Mouse (Mus musculus) neural tube, embryonic 13.5 days (tissue): ENCODE data around the gene Fiz1. TPM values are rescaled to one million over a fixed set of nuclear protein-coding genes. Genes with fewer than 3 reads are reported as not detected.

ENCODE experiments used
- ATAC-seq: fragments of 200-750 bp; cut with Nextera tagmentation; 2 replicates; pipeline ENCODE4 v1.8.0; 2017; ENCODE audit warnings: low read depth, mild to moderate bottlenecking, moderate TSS enrichment, moderate library complexity
- H3K27ac ChIP-seq: fragments of 300-500 bp; sonication (generic); replicated peaks from 2 replicates; pipeline ENCODE4 v1.5.1; 2015; ENCODE audit warnings: moderate library complexity, mild to moderate bottlenecking, inconsistent platforms
- H3K27me3 ChIP-seq: fragments of 300-500 bp; sonication (generic); 2 replicates; pipeline ENCODE4 v1.6.1; 2015; ENCODE audit warnings: mild to moderate bottlenecking, inconsistent platforms
- H3K36me3 ChIP-seq: fragments of 300-500 bp; sonication (generic); 2 replicates; pipeline ENCODE4 v1.6.1; 2015; ENCODE audit warnings: mild to moderate bottlenecking, inconsistent platforms
- H3K4me1 ChIP-seq: fragments of 300-500 bp; sonication (generic); replicated peaks from 2 replicates; pipeline ENCODE4 v1.6.1; 2015; ENCODE audit warnings: inconsistent platforms
- H3K4me2 ChIP-seq: fragments of 300-500 bp; sonication (generic); 2 replicates; pipeline ENCODE4 v1.6.1; 2015; ENCODE audit warnings: inconsistent platforms, mild to moderate bottlenecking, moderate library complexity
- H3K4me3 ChIP-seq: fragments of 300-500 bp; sonication (generic); 2 replicates; pipeline ENCODE4 v1.5.1; 2015; ENCODE audit warnings: mild to moderate bottlenecking, inconsistent platforms
- H3K9ac ChIP-seq: fragments of 300-500 bp; sonication (generic); 2 replicates; pipeline ENCODE4 v1.6.1; 2015; ENCODE audit warnings: moderate library complexity, mild to moderate bottlenecking, inconsistent platforms
- H3K9me3 ChIP-seq: fragments of 300-500 bp; sonication (generic); 2 replicates; pipeline ENCODE4 v1.6.1; 2016; ENCODE audit warnings: inconsistent platforms
- WGBS: fragments of 180-500 bp; shearing (Covaris S2); methylation state at CpG from one replicate; pipeline ENCODE4 v1.1.7; 2015; 5-methylcytosine and 5-hydroxymethylcytosine counted together
- polyA plus RNA-seq: library from polyadenylated mRNA; unstranded; fragments of >200 nt; fragmentation: Nextera tagmentation; extraction: Ambion mirVana; gene quantifications from 2 replicates; pipeline ENCODE4 v1.2.1, GENCODE M21; 2015

Gene Fiz1
- polyA plus RNA-seq, 1 experiment from 2014 or later: 43.7 TPM

DNA sequence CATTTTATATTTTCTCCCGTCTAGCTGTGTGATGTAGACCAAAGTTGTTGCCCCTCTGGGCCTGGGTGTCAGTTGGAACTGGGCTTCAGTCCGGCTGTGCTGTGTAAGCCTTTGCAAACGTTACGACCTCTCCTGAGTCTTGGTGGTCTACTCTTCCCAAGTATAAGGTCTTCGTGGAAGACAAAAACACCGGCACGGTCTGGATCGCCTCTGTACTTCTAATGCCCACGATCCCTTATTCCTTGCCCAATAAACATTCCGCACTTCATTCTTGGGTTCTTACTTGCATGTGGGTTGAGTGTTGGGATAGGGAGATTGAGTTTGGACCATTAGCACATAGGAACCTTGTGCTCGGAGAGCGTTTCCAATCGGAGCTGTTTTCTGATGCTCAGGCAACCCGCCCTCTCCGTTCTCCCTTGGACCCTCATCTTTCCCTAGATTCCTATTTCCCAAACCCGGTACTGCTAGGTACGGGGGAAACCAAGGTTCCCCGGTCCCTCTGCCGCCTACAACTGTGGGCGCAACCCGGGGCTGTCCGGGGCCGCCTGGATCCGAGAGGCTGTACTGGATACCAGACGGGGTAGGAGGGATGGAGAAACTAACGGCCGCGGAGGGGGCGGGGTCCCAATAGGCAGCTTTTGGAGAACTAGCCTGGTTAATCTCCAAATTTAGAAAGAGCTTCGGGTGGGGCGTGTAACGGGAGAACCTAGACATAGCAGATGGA is 39.1 kb upstream of the Fiz1 start:
- H3K9me3 ChIP-seq: no peaks in the 10 kb centered on the region
- ATAC-seq: no peak
- 7% methylated on average over 32 of the region's 32 CpGs for WGBS
- peaks cover 70% of the 10 kb centered on the region for H3K4me1 ChIP-seq
- H3K27me3 ChIP-seq: peaks cover 61% of the 10 kb centered on the region
- peak overlapping the region; percentile 85 for H3K4me2 ChIP-seq
- H3K9ac ChIP-seq: peak overlapping the region; percentile 86
- H3K27ac ChIP-seq: no peak overlapping the region
- H3K36me3 ChIP-seq: peaks cover 3% of the 10 kb centered on the region; the same call in 1 of the 2 replicates
- peak overlapping the region; percentile 63 for H3K4me3 ChIP-seq

DNA sequence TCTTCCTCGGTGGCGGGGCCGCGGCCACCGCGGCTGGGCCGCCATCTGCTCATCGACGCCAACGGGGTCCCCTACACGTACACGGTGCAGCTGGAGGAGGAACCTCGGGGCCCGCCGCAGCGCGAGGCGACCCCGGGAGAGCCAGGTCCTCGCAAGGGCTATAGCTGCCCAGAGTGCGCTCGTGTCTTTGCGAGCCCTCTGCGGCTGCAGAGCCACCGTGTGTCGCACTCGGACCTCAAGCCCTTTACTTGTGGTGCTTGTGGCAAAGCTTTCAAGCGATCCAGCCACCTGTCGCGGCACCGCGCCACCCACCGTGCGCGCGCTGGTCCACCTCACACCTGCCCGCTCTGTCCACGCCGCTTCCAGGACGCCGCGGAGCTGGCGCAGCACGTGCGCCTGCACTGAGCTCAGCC is 38.4 kb upstream of the Fiz1 start:
- H3K4me1 ChIP-seq: peaks cover 63% of the 10 kb centered on the region
- H3K9me3 ChIP-seq: no peaks in the 10 kb centered on the region
- H3K27ac ChIP-seq: 0 out of 2 replicates have a peak overlapping the region, but pooled peaks have one; percentile 23
- WGBS: 2% methylated on average over 45 of the region's 45 CpGs
- H3K27me3 ChIP-seq: peaks cover 54% of the 10 kb centered on the region
- H3K4me3 ChIP-seq: peak overlapping the region; percentile 63
- H3K4me2 ChIP-seq: peak overlapping the region; percentile 85
- H3K9ac ChIP-seq: peak overlapping the region; percentile 86
- no peak for ATAC-seq
- H3K36me3 ChIP-seq: peaks cover 4% of the 10 kb centered on the region; the same call in 1 of the 2 replicates

DNA sequence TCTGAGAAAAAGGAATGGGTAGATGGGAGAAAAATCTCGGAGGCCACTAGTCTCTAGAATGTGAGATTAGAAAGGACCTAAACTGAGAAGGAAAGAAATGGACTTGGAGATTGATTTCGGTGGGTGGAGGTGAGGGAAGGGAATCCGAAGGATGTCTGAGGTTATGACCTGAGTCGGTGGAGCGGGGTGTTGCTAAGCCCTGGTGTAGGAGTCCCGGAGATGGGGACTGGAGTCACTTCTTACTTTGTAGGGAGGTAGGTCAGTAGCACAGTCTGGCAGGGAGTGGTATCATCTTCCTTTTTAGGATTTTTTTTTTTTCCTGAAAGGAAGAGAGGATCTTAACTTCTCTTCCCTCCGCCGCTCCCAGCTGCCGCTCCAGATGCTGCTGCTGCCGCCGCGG is 37.9 kb upstream of the Fiz1 start:
- Histone ChIP-seq H3K4me3 (peak overlapping the region; percentile 63), H3K4me1 (peaks cover 58% of the 10 kb centered on the region), H3K27me3 (peaks cover 49% of the 10 kb centered on the region), H3K4me2 (peak overlapping the region; percentile 85), H3K27ac (0 out of 2 replicates have a peak overlapping the region, but pooled peaks have one; percentile 23), H3K9ac (peak overlapping the region; percentile 86), H3K36me3 (peaks cover 4% of the 10 kb centered on the region; the same call in 1 of the 2 replicates), H3K9me3 (no peaks in the 10 kb centered on the region)
- 4% methylated on average over 11 of the region's 12 CpGs for WGBS
- no peak for ATAC-seq

DNA sequence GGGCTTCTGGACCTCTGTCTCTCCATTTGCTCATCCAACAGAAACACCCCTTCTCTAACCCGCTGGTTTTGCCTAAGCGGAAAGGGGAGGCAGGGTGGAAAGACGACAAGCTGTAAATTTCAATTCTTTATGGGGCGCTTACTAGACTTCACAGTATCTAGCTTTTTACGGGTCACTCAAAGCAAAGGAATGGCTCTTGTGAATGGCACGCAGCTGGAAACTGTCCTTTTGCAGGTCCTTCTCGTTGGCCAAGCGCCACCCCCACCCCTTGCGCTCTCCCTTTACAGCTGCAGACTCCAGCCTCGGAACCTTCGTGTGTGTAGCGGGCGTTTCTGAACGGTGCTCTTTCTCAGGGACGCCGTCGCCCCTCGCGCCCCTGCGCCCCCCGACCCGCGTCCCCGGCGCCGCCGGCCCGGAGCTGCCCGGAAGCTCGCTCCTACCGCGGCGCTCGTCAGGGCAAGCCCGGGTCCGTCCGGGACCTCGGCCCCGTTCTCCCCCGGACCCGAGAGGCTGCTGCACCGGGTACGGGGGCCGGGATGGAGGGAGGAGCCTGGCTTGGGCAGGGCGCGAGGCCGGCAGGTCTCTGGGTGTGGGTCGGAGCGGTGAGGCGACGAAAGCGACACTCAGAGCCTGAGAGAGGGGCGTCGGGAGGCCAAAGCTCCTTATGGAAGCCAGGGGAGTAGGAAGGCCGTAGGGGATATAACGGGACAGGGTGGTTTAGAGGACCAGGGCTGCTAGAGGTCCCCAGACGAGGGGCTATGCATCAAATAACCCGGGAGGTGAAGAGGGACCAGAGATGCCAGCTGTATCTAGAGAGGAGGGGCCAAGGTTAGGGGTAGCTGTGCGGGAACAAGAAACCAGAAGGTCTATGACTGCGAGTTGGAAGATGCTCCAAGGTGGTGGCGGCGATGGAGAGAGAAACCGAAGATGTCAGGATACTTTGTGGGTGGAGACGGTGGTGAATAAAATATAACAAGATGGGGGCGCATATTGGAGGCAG is 37.0 kb upstream of the Fiz1 start, which contains the start of gene Zfp580:
Gene Zfp580 (plus strand): TSS at position 346 of the 1,000 bp plus-strand sequence.
- peak; percentile 79 for ATAC-seq
- H3K9ac ChIP-seq: peak within 1 kb of the TSS; percentile 86
- no peaks in the 10 kb centered on the region for H3K9me3 ChIP-seq
- H3K4me3 ChIP-seq: peak within 1 kb of the TSS; percentile 63
- H3K36me3 ChIP-seq: peaks cover 4% of the 10 kb centered on the region; the same call in 1 of the 2 replicates
- under 1% methylated on average over 65 of the region's 65 CpGs for WGBS
- H3K27ac ChIP-seq: peak within 1 kb of the TSS; percentile 91
- peaks cover 49% of the 10 kb centered on the region for H3K4me1 ChIP-seq
- peak within 1 kb of the TSS; percentile 85 for H3K4me2 ChIP-seq
- H3K27me3 ChIP-seq: peaks cover 41% of the 10 kb centered on the region

DNA sequence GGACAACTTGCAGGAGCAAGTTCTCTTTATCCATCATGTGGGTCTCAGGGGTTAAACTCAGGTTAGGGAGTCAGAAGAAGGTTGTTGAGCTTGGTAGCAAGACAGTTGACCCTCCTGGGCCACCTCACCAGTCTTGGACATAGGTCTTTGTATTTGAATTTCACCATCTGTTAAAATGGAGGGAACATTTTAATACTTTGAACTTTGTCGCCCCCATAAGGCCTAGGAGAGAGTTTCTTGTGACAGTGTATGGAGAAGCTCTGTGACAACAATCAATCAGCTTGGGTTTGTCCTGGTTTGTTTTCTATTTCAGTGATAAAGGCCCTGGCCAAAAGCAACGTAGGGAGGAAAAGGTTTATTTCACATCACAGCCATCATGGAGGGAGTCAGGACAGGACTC is 32.8 kb upstream of the Fiz1 start:
- Histone ChIP-seq H3K9ac (no peak overlapping the region), H3K27ac (no peak overlapping the region), H3K36me3 (peaks cover 4% of the 10 kb centered on the region; the same call in 1 of the 2 replicates), H3K27me3 (no peaks in the 10 kb centered on the region), H3K9me3 (no peaks in the 10 kb centered on the region), H3K4me3 (no peak overlapping the region), H3K4me1 (peaks cover 14% of the 10 kb centered on the region), H3K4me2 (no peak overlapping the region)
- no peak for ATAC-seq
- 44% methylated on average over 2 of the region's 2 CpGs for WGBS

DNA sequence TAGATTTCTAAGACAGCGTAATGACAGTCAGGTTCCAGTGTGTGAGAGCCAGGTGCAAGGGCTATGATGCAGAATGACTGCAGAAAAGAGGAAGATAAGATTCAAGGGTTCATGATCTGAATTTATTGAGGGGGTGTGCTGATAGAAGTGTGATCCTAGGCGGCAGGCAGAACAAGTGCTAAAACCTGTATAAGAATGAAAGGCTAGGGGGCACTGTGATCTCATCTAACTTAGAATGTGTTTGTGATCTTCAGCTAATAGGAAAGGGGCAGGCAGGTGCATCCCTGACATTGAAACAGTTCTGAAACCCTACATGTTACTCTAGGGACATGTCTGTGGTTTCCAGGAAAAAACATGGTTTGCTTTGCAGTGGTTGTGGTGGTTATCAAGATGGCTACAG is 31.6 kb upstream of the Fiz1 start:
- peaks cover 9% of the 10 kb centered on the region; the same call in 1 of the 2 replicates for H3K36me3 ChIP-seq
- H3K4me1 ChIP-seq: peaks cover 8% of the 10 kb centered on the region
- no peaks in the 10 kb centered on the region for H3K27me3 ChIP-seq
- H3K9ac ChIP-seq: 0 out of 2 replicates have a peak overlapping the region, but pooled peaks have one; percentile 8
- no peak for ATAC-seq
- no peak overlapping the region for H3K4me3 ChIP-seq
- WGBS: 75% methylated on average over 2 of the region's 2 CpGs
- H3K4me2 ChIP-seq: no peak overlapping the region
- no peaks in the 10 kb centered on the region for H3K9me3 ChIP-seq
- no peak overlapping the region for H3K27ac ChIP-seq

DNA sequence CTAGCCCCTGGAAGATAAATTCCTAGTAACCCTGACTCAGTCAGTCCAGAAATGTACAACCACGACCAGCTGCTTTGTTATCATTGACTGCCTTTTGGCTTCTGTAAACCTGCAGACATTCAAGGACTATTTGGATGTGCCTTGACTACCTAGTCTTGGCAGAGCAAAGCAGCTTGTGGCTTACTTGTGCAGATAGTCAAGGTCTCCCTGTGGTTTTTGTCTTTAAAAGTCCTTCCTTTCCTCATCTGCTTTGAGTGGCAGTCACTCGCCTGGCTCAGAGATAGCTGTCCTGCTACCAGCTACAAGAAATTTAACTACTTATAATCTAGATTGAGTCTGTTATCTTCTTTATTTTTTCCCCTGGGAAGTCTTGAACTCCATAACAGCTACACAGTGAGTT is 30.5 kb upstream of the Fiz1 start:
- Histone ChIP-seq H3K9ac (no peak overlapping the region), H3K27me3 (no peaks in the 10 kb centered on the region), H3K4me1 (peaks cover under 1% of the 10 kb centered on the region; the same call in 1 of the 2 replicates), H3K4me2 (no peak overlapping the region), H3K4me3 (no peak overlapping the region), H3K27ac (no peak overlapping the region), H3K9me3 (no peaks in the 10 kb centered on the region), H3K36me3 (peaks cover 10% of the 10 kb centered on the region; the same call in 1 of the 2 replicates)
- no peak for ATAC-seq
- 85% methylated on average over 2 of the region's 2 CpGs for WGBS

DNA sequence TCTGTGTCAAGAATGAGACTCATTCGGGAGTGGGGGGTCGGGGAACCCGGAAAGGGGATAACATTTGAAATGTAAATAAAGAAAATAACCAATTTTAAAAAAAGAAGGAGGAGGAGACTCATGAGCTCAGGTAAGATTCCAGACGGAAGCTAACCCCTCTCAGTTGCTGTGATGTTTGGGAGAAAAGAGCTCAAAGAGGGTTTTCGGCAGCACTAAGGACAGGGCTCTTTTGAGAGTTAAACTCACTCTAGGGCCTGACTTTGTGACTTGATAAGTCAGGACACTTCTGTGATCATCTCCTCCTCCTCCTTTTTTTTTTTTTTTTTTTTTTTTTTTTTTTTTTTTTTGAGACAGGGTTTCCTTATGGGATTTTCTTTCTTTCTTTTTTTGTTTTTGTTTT is 24.4 kb upstream of the Fiz1 start:
- peak overlapping the region; percentile 97; the same call in 1 of the 2 replicates for H3K27ac ChIP-seq
- WGBS: 39% methylated on average over 5 of the region's 5 CpGs
- no peak for ATAC-seq

DNA sequence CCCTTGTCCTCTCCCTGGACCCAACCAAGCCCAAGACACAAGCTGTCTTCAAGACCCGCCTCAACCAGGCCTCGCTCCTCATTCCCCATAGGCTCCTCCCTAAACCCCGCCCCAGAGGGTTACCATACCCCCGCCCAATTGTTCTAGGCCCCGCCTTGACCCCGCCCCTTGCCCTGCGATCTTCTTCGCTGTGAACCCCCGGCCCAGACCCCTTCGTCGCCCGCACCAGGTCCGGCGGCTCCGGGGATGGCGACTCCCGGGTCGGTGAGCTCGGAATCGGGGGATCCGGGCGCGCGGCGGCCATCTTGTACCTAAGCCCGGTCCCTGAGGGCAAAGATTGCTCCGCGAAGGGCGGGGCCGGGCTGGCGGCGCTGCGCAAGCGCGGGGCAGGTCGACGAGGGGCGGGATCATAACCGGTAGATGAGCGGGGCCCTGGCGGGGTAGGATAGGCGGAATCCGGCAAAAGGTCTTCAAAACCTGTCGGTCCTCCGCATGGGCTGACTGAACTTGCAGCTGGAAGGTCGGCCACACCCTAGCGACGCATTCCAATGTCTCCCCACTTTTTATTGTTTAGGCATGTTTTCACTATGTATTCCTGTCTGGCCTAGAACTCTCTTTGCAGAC is 23.7 kb upstream of the Fiz1 start, which contains the start of gene Zfp784:
Gene Zfp784 (minus strand): TSS at position 338 of the 624 bp plus-strand sequence.
- Histone ChIP-seq H3K27me3 (no peaks in the 10 kb centered on the region), H3K36me3 (peaks cover 39% of the 10 kb centered on the region), H3K9me3 (0 out of 2 replicates have a peak, but pooled peaks cover 3% of the 10 kb centered on the region), H3K27ac (peak within 1 kb of the TSS; percentile 97), H3K4me2 (peak within 1 kb of the TSS; percentile 59), H3K4me1 (peaks cover 22% of the 10 kb centered on the region), H3K4me3 (peak within 1 kb of the TSS; percentile 63), H3K9ac (peak within 1 kb of the TSS; percentile 83)
- peak; percentile 96 for ATAC-seq
- WGBS: under 1% methylated on average over 48 of the region's 48 CpGs

More for the DNA sequence above, 24.4 kb upstream of the Fiz1 start:
- peaks cover 22% of the 10 kb centered on the region for H3K4me1 ChIP-seq
- H3K27me3 ChIP-seq: no peaks in the 10 kb centered on the region
- peaks cover 32% of the 10 kb centered on the region for H3K36me3 ChIP-seq
- H3K4me2 ChIP-seq: peak overlapping the region; percentile 59
- H3K9me3 ChIP-seq: 0 out of 2 replicates have a peak, but pooled peaks cover 3% of the 10 kb centered on the region
- peak overlapping the region; percentile 83 for H3K9ac ChIP-seq
- H3K4me3 ChIP-seq: peak overlapping the region; percentile 63

DNA sequence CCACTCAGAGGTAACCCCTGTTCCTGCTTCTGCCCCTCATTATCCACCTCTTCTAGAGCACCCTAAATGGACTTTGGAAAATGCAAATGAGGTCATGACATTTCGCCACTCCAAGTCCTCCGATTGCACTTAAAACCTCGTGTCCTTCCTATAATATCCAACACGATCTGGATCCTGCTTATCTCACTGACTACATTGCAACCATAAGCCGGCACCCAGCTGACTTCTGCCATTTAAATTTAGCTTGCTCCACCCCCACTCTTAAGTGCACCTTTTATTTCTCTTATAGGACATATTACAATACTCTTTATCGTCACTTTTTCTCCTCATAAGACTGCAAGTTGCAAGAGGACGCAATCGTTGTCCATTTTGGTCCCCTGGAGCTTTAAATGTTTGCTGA is 23.0 kb upstream of the Fiz1 start:
- no peak for ATAC-seq
- Histone ChIP-seq H3K9me3 (0 out of 2 replicates have a peak, but pooled peaks cover 3% of the 10 kb centered on the region), H3K27ac (peak overlapping the region; percentile 97), H3K9ac (peak overlapping the region; percentile 83), H3K4me1 (peaks cover 22% of the 10 kb centered on the region), H3K27me3 (no peaks in the 10 kb centered on the region), H3K4me2 (peak overlapping the region; percentile 59), H3K36me3 (peaks cover 46% of the 10 kb centered on the region), H3K4me3 (peak overlapping the region; percentile 63)
- WGBS: 88% methylated on average over 8 of the region's 8 CpGs

DNA sequence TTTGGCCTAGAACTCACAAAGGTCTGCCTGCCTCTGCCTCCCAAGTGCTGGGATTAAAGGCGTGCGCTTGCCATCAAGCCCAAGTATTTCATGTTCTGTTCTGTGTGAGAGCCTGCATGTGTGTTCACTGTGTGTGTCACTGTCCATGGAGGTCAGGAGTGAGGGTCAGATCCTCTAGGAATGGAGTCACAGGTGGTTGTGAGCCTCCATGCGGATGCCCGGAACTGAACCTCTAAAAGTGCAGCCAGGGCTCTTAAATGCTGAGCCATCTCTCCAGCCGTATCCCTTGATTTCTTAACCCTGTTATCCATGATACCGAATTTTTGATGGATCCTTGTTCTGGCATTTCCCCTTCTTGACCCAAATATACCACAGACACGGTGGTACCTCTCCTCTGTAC is 22.5 kb upstream of the Fiz1 start:
- H3K9me3 ChIP-seq: 0 out of 2 replicates have a peak, but pooled peaks cover 3% of the 10 kb centered on the region
- H3K4me1 ChIP-seq: peaks cover 22% of the 10 kb centered on the region
- peak overlapping the region; percentile 59; the same call in 1 of the 2 replicates for H3K4me2 ChIP-seq
- peaks cover 51% of the 10 kb centered on the region for H3K36me3 ChIP-seq
- 0 out of 2 replicates have a peak overlapping the region, but pooled peaks have one; percentile 97 for H3K27ac ChIP-seq
- WGBS: 95% methylated on average over 7 of the region's 7 CpGs
- H3K4me3 ChIP-seq: no peak overlapping the region; the same call in 1 of the 2 replicates
- H3K27me3 ChIP-seq: no peaks in the 10 kb centered on the region
- H3K9ac ChIP-seq: no peak overlapping the region
- ATAC-seq: no peak
